Mouse (Mus musculus): ENCODE measurements at regions not wholly inside any gene's neighbourhood (a gene's known extent, or its start where the extent isn't known, plus 50 kb on each side); places are given as distances from the start of the nearest gene placed in this dataset.

DNA sequence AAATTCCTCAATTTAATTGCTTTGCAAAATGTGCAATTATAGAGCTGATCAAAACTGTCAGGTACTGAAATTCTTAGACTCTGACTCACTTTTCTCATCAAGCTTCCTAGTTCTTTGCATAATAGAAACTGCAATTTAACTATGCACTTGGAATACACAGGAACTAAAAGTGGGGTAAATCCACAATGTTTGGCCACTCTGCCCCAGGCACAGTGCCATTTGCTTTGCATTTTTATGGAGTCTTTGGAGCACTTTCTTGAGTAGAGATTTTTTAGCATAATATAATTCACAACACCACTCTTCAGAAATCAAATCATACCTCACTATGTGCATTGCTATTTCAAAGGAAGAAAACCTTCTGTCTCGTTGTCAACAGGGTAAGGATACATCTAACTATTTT lies 414.5 kb upstream of the A730009L09Rik start:
- Histone ChIP-seq H3K9ac (no peak overlapping the region), H3K27ac (no peak overlapping the region), H3K4me3 (replicated peaks; ENCODE audit: low read length) (no peak overlapping the region), H3K36me3 (replicated peaks; ENCODE audit: control insufficient read depth, insufficient read depth) (no peaks in the 10 kb centered on the region), H3K4me1 (replicated peaks; ENCODE audit: control insufficient read depth, insufficient read depth, low read length) (no peaks in the 10 kb centered on the region), H3K9me3 (ENCODE audit: control insufficient read depth, low read length) (no peaks in the 10 kb centered on the region), H3K27me3 (ENCODE audit: control insufficient read depth, insufficient read depth, low read length) (no peaks in the 10 kb centered on the region), H3K4me2 (replicated peaks) (no peak overlapping the region)
- DNase-seq (ENCODE audit: low spot score): no peak
- no peak for ATAC-seq (ENCODE audit: low FRiP score)
- 78% methylated on average over 1 of the region's 1 CpGs for WGBS

DNA sequence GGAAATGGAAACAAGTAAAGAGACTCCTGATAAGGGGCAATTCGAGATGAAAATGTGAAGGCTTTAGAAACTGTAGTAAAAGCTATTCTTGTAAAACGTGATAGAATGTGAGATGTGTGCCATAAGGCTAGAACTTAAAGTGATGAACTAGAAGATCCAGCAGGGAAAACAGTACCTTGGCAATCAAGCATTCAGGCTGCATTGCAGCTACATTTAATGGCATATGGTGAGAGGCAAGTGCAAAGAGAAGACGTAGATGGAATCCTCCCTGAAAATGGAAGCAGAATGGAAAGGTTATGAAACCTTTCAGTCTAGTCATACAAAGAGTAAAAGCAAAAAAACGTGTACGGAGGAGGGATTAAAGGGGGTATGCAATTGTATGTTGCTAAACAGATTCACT lies 403.3 kb upstream of the A730009L09Rik start:
- 85% methylated on average over 5 of the region's 5 CpGs for WGBS
- Histone ChIP-seq H3K4me1 (replicated peaks; ENCODE audit: control insufficient read depth, insufficient read depth, low read length) (no peaks in the 10 kb centered on the region), H3K9ac (no peak overlapping the region), H3K4me3 (replicated peaks; ENCODE audit: low read length) (no peak overlapping the region), H3K9me3 (ENCODE audit: control insufficient read depth, low read length) (no peaks in the 10 kb centered on the region), H3K36me3 (replicated peaks; ENCODE audit: control insufficient read depth, insufficient read depth) (no peaks in the 10 kb centered on the region), H3K27me3 (ENCODE audit: control insufficient read depth, insufficient read depth, low read length) (no peaks in the 10 kb centered on the region), H3K27ac (no peak overlapping the region), H3K4me2 (replicated peaks) (no peak overlapping the region)
- no peak for DNase-seq (ENCODE audit: low spot score)
- no peak for ATAC-seq (ENCODE audit: low FRiP score)

DNA sequence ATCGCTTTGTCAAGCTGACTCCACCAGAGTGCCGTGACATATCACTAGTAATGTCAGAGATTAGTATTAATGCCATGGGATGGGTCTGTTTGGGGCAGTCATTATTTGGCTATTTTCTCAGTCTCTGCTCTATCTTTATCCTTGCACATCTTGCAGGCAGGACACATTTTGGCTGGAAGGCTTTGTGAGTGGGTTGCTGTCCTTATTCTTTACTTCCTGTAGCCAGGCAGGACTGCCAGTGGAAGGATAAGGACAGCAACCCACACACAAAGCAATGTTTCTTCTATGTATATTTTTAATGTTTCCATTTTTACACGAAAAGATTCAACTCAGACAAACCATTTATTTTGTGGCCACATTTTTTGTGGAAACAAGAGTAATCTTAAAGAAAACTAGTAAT lies 397.4 kb upstream of the A730009L09Rik start:
- no peaks in the 10 kb centered on the region for H3K9me3 ChIP-seq (ENCODE audit: control insufficient read depth, low read length)
- WGBS: 88% methylated on average over 3 of the region's 3 CpGs

DNA sequence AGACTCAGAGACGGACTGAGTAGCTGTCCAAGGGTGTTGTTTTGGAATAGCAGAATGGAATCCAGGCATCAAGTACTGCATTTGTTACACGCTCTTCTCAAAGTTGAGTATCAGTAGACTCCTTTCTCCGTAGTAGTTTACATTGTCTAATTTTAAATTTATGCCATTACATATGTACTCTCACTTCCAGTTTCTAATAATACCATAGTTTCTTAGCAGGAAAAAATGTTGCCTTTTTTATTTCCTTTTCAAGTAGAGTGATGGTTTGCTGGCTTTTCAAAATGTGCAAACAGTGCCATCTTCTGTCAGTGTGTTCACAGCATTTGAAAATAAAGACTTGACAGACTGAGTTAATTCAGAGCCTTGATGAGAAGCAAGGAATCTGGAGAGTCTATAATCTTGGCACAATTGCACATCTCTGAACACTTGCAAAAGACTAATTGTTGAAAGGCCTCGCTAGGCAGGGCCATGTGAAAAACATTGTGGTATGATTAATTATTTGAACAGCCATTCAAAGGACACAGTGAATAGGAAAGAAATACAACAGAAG lies 379.2 kb upstream of the A730009L09Rik start:
- Histone ChIP-seq H3K27me3 (ENCODE audit: control insufficient read depth, insufficient read depth, low read length) (no peaks in the 10 kb centered on the region), H3K9ac (no peak overlapping the region), H3K36me3 (replicated peaks; ENCODE audit: control insufficient read depth, insufficient read depth) (no peaks in the 10 kb centered on the region), H3K4me3 (replicated peaks; ENCODE audit: low read length) (no peak overlapping the region), H3K4me2 (replicated peaks) (no peak overlapping the region), H3K9me3 (ENCODE audit: control insufficient read depth, low read length) (no peaks in the 10 kb centered on the region), H3K4me1 (replicated peaks; ENCODE audit: control insufficient read depth, insufficient read depth, low read length) (no peaks in the 10 kb centered on the region), H3K27ac (no peak overlapping the region)
- peak; percentile 46; the same call in 1 of the 2 replicates for ATAC-seq (ENCODE audit: low FRiP score)
- WGBS: 60% methylated on average over 4 of the region's 4 CpGs
- DNase-seq (ENCODE audit: low spot score): peak; percentile 81

More for the DNA sequence above, 397.4 kb upstream of the A730009L09Rik start:
- DNase-seq (ENCODE audit: low spot score) (no peak), ATAC-seq (ENCODE audit: low FRiP score) (no peak)
- Histone ChIP-seq H3K4me2 (replicated peaks) (no peak overlapping the region), H3K4me1 (replicated peaks; ENCODE audit: control insufficient read depth, insufficient read depth, low read length) (no peaks in the 10 kb centered on the region), H3K27me3 (ENCODE audit: control insufficient read depth, insufficient read depth, low read length) (no peaks in the 10 kb centered on the region), H3K27ac (no peak overlapping the region), H3K4me3 (replicated peaks; ENCODE audit: low read length) (no peak overlapping the region), H3K9ac (no peak overlapping the region), H3K36me3 (replicated peaks; ENCODE audit: control insufficient read depth, insufficient read depth) (no peaks in the 10 kb centered on the region)

DNA sequence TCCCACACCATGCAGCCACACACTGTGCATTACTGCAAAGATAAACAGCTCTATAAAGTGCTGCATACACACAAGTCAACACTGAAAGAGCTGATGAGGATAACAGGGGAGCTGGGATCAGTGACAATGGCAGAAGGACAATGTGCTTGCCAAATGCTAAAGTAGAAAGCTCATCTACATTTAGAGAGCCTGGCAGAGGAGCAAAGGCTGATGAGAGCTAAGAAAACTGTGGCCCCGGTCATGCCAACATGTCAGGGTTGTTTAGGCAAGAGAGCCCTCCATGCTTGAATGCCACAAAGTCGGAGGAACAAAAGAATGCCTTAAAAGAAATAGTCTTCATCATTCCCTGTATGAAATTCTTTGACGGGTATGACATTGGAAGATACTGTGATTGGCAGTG lies 363.0 kb upstream of the A730009L09Rik start:
- Histone ChIP-seq H3K27me3 (ENCODE audit: control insufficient read depth, insufficient read depth, low read length) (no peaks in the 10 kb centered on the region), H3K9me3 (ENCODE audit: control insufficient read depth, low read length) (no peaks in the 10 kb centered on the region), H3K4me3 (replicated peaks; ENCODE audit: low read length) (no peak overlapping the region), H3K4me1 (replicated peaks; ENCODE audit: control insufficient read depth, insufficient read depth, low read length) (no peaks in the 10 kb centered on the region), H3K9ac (no peak overlapping the region), H3K36me3 (replicated peaks; ENCODE audit: control insufficient read depth, insufficient read depth) (no peaks in the 10 kb centered on the region), H3K4me2 (replicated peaks) (no peak overlapping the region), H3K27ac (no peak overlapping the region)
- ATAC-seq (ENCODE audit: low FRiP score) (no peak), DNase-seq (ENCODE audit: low spot score) (no peak)
- WGBS: 75% methylated on average over 3 of the region's 3 CpGs

DNA sequence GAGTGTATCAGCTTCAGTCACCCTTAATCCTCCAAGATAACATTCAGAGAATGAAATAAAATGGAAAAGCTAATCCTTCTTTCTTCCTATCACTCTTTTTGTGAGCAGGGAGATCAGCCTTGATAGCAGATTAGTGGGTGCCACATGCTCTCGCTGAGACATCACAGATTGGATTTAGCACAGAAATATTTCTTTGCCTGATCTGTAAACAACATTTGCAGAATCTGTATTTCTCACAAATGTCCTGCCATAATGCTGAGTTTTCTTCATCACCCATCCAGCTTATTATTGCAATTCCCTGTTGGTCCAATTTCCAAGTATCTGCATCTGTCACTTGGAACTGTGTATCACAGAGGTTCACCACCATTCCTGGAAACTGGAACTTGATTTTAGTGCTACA lies 342.8 kb upstream of the A730009L09Rik start:
- Histone ChIP-seq H3K27me3 (ENCODE audit: control insufficient read depth, insufficient read depth, low read length) (no peaks in the 10 kb centered on the region), H3K9ac (no peak overlapping the region), H3K36me3 (replicated peaks; ENCODE audit: control insufficient read depth, insufficient read depth) (no peaks in the 10 kb centered on the region), H3K27ac (no peak overlapping the region), H3K4me3 (replicated peaks; ENCODE audit: low read length) (no peak overlapping the region), H3K9me3 (ENCODE audit: control insufficient read depth, low read length) (no peaks in the 10 kb centered on the region), H3K4me1 (replicated peaks; ENCODE audit: control insufficient read depth, insufficient read depth, low read length) (no peaks in the 10 kb centered on the region), H3K4me2 (replicated peaks) (no peak overlapping the region)
- ATAC-seq (ENCODE audit: low FRiP score) (no peak), DNase-seq (ENCODE audit: low spot score) (no peak)
- 95% methylated on average over 1 of the region's 1 CpGs for WGBS

Measured in hindbrain, embryonic 14.5 days (tissue).